Mouse (Mus musculus) cortical plate, adult 2 months (tissue): ENCODE data around the gene Smim24.

Source experiments
- CTCF ChIP-seq: fragments of 200-500 bp; IDR thresholded peaks from 2 replicates; pipeline ENCODE4 v1.5.1; 2011; ENCODE audit warnings: mild to moderate bottlenecking, control low read depth, low read length; ENCODE audit not compliant: insufficient read depth; ENCODE audit errors: extremely low read depth
- POLR2A ChIP-seq: fragments of 200-500 bp; IDR thresholded peaks from 2 replicates; pipeline ENCODE4 v1.6.1; 2011; ENCODE audit warnings: mild to moderate bottlenecking, low read length, control low read depth; ENCODE audit not compliant: insufficient read depth; ENCODE audit errors: extremely low read depth

DNA sequence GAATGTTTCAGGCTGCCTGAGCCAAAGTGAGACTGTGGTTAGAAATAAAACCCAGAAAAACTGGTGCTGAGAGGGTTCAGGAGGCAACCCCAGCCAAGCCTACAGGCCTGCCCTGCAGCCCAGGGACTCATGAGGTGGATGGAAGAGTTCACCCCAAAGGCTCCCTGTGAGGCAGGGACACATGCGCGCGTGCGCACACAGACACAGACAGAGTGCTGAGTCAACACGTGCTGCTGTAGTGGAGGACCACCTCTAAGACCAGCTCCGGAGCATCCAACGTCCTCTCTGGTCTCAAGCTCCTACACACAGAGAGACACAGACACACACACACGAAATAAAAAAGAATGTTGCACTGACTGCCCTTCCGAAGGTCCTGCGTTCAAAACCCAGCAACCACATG, 17.5 kb upstream of the Smim24 start:
- TF ChIP-seq CTCF (no peak), POLR2A (no peak)
